Mouse (Mus musculus) midbrain, embryonic 11.5 days (tissue): ENCODE data around the gene Ptprn2. TPM values are rescaled to one million over a fixed set of nuclear protein-coding genes. Genes with fewer than 3 reads are reported as not detected.

Source experiments
- ATAC-seq: fragments of 200-750 bp; cut with Nextera tagmentation; 2 replicates; pipeline ENCODE4 v1.8.0; 2017; ENCODE audit warnings: moderate TSS enrichment, moderate library complexity; ENCODE audit not compliant: low FRiP score
- DNase-seq: peaks from one replicate; pipeline ENCODE4 v3.0.0; 2015; ENCODE audit warnings: low spot score; ENCODE audit errors: missing footprints
- H3K27ac ChIP-seq: fragments of 300-500 bp; sonication (generic); 2 replicates; pipeline ENCODE4 v1.5.1; 2014; ENCODE audit warnings: low read depth, low read length
- H3K27me3 ChIP-seq: fragments of 300-500 bp; sonication (generic); 2 replicates; pipeline ENCODE4 v1.6.1; 2014; ENCODE audit warnings: mild to moderate bottlenecking, low read length, moderate library complexity, mixed read lengths; ENCODE audit not compliant: control insufficient read depth, insufficient read depth
- H3K36me3 ChIP-seq: fragments of 300-500 bp; sonication (generic); 2 replicates; pipeline ENCODE4 v1.6.1; 2014; ENCODE audit warnings: mild to moderate bottlenecking, low read length, moderate library complexity, mixed read lengths; ENCODE audit not compliant: control insufficient read depth, insufficient read depth
- H3K4me1 ChIP-seq: fragments of 300-500 bp; sonication (generic); 2 replicates; pipeline ENCODE4 v1.6.1; 2014; ENCODE audit warnings: low read length; ENCODE audit not compliant: control insufficient read depth, insufficient read depth
- H3K4me2 ChIP-seq: fragments of 300-500 bp; sonication (generic); 2 replicates; pipeline ENCODE4 v1.6.1; 2014; ENCODE audit warnings: mild to moderate bottlenecking, moderate library complexity
- H3K4me3 ChIP-seq: fragments of 300-500 bp; sonication (generic); 2 replicates; pipeline ENCODE4 v1.5.1; 2014; ENCODE audit warnings: low read depth, low read length
- H3K9ac ChIP-seq: fragments of 300-500 bp; sonication (generic); 2 replicates; pipeline ENCODE4 v1.6.1; 2014; ENCODE audit warnings: low read length
- H3K9me3 ChIP-seq: fragments of 300-500 bp; sonication (generic); 2 replicates; pipeline ENCODE4 v1.6.1; 2016; ENCODE audit warnings: low read length; ENCODE audit not compliant: control insufficient read depth
- WGBS: fragments of 180-500 bp; shearing (Covaris S2); extraction: QIAGEN DNeasy Blood & Tissue Kit; methylation state at CpG from one replicate; pipeline ENCODE4 v1.1.7; 2014; 5-methylcytosine and 5-hydroxymethylcytosine counted together
- polyA plus RNA-seq: library from polyadenylated mRNA; unstranded; fragments of >200 nt; fragmentation: Nextera tagmentation; extraction: Ambion mirVana; gene quantifications from 2 replicates; pipeline ENCODE4 v1.2.1, GENCODE M21; 2014

Ptprn2 gene
- polyA plus RNA-seq, 1 experiment from 2014 or later: 7.3 TPM

DNA sequence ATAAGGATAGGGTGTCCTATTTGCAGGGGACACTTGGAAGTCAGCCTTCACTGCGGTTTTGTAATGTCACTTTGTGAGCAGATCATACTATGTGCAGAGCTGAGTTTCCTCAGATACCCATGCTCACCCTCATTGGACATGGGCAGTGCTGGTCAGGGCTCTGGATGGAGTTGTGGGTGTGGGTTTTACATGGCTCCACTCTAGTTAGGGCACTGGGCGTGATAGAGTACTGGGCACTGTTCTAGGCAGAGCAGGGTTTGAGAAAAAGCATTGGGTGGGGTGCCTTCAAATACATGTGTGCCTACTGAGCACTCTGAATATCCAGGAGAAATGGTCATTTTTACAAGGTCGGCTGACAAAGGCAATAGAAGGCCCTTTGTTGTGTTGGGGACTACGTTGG, 175.5 kb downstream of the Ptprn2 start:
- H3K27ac ChIP-seq: no peak overlapping the region
- DNase-seq (no peak), ATAC-seq (no peak)
- H3K4me3 ChIP-seq: no peak overlapping the region
- H3K9me3 ChIP-seq: no peaks in the 10 kb centered on the region
- peaks cover 10% of the 10 kb centered on the region for H3K4me1 ChIP-seq
- no peak overlapping the region for H3K4me2 ChIP-seq
- H3K27me3 ChIP-seq: no peaks in the 10 kb centered on the region
- H3K36me3 ChIP-seq: no peaks in the 10 kb centered on the region
- H3K9ac ChIP-seq: no peak overlapping the region
- WGBS: 74% methylated on average over 4 of the region's 4 CpGs

DNA sequence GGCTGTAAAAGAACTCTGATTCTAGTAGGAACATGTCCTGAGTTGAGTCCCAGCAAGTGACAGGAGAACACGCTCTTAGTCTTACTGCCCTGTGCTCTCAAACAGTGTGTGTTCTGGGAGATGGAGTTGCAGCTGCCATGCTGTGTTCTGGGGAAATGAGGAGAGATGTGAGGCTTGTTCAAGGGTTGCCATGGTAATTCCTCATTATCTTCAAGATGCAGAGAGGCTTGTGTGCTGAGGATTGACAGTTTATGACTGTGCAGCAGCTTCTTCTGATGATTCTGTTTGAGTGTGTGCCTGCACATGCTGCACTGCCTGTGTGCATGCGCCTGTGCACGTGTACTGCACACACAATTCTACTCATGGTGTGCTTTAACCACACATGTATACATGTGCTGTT, 192.2 kb downstream of the Ptprn2 start:
- H3K4me1 ChIP-seq: no peaks in the 10 kb centered on the region
- H3K27ac ChIP-seq: peak overlapping the region; percentile 63; the same call in 1 of the 2 replicates
- no peaks in the 10 kb centered on the region for H3K27me3 ChIP-seq
- no peaks in the 10 kb centered on the region for H3K9me3 ChIP-seq
- no peak overlapping the region for H3K9ac ChIP-seq
- 61% methylated on average over 3 of the region's 3 CpGs for WGBS
- no peak overlapping the region for H3K4me3 ChIP-seq
- H3K36me3 ChIP-seq: no peaks in the 10 kb centered on the region
- H3K4me2 ChIP-seq: no peak overlapping the region
- DNase-seq (no peak), ATAC-seq (peak; percentile 94)

DNA sequence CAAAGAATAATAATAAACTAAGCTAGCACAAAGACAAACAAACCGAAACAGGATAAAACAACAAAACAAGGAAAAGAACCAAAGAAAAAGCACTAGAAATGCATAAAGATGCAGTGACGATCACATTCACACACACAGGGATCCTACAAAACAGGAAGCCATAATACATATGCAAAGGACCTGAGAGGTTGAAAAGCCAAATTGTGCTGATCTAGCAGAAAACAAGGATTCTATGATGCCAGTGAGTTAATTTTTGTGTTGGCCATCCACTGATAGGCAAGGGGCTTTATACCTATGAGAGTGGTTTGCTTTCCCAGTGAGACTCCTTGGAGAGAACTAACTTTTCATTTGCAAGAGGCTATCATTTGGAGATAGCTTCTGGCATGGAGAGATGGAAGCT, 204.3 kb downstream of the Ptprn2 start:
- Histone ChIP-seq H3K36me3 (no peaks in the 10 kb centered on the region), H3K9ac (no peak overlapping the region), H3K27ac (no peak overlapping the region), H3K9me3 (no peaks in the 10 kb centered on the region), H3K4me3 (no peak overlapping the region), H3K4me1 (no peaks in the 10 kb centered on the region), H3K27me3 (no peaks in the 10 kb centered on the region), H3K4me2 (no peak overlapping the region)
- DNase-seq (no peak), ATAC-seq (no peak)
- WGBS: 84% methylated on average over 2 of the region's 2 CpGs

DNA sequence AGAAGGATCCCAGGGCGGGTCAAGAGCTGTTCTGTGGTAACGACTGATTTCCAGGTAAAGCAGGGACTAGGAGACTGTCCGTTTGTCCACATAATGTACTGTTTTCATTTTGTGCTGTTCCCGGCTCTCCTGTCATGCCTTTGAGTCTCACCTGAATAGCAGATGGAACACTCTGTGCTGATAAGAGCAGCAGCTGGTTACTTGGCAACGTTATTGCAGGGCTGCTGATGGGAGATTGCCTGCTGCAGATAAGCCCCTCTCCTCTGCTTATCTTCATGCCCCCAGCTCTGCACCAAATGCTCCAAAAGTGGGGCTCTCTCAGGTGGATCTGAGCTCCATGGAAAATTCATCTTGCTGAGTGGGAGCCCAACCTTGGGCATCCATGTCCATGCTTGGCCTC, 224.0 kb downstream of the Ptprn2 start:
- Histone ChIP-seq H3K27ac (no peak overlapping the region), H3K27me3 (no peaks in the 10 kb centered on the region)

DNA sequence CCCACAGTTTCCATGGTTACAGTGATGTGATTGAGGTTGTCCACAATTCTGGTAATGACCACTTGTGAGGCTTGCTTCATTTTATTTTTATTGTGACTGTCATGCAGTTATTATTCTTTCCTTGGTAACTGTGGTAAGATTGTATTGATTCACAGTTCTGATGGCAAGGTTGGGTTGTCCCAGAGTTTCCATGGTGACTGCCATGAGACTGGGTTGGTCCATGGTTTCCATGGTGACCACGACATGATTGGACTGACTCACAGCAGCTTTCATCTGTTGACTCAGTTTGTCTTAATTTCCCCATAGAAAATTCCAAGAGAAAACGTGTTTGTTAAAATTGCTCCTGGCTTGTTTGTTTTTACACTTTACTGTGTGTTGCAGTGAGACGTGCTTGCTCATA, 225.2 kb downstream of the Ptprn2 start:
- Histone ChIP-seq H3K36me3 (no peaks in the 10 kb centered on the region), H3K4me2 (no peak overlapping the region), H3K9ac (no peak overlapping the region), H3K4me1 (no peaks in the 10 kb centered on the region), H3K9me3 (no peaks in the 10 kb centered on the region), H3K4me3 (no peak overlapping the region), H3K27me3 (no peaks in the 10 kb centered on the region), H3K27ac (no peak overlapping the region)
- ATAC-seq: peak; percentile 57; the same call in 1 of the 2 replicates
- WGBS: 66% methylated on average over 3 of the region's 3 CpGs
- DNase-seq: peak; percentile 77

More for the DNA sequence above, 224.0 kb downstream of the Ptprn2 start:
- no peak overlapping the region for H3K9ac ChIP-seq
- no peaks in the 10 kb centered on the region for H3K36me3 ChIP-seq
- H3K4me1 ChIP-seq: no peaks in the 10 kb centered on the region
- H3K4me3 ChIP-seq: no peak overlapping the region
- 72% methylated on average over 5 of the region's 5 CpGs for WGBS
- DNase-seq: no peak
- H3K4me2 ChIP-seq: no peak overlapping the region
- ATAC-seq: no peak
- no peaks in the 10 kb centered on the region for H3K9me3 ChIP-seq

DNA sequence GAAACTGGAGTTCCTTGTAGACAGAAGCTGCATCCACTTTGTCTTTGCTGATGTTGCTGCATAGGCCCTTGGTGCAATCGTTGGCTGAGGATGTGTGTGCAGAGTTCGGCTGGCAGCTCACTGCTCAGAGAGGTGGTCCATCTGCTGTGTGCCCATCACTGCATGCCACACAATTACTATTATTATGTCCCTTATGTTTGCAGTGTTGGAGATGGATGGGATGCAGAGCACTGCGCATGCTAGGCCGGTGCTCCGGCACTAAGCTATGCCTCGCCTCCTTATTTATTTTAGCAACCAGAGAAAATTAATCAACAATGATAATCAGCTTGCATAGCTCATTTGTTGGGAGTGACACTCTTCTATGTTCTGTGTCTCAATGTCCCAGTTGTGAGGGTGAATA, 225.6 kb downstream of the Ptprn2 start:
- peak; percentile 71 for DNase-seq
- ATAC-seq: 0 out of 2 replicates have a peak, but pooled peaks have one; percentile 10
- Histone ChIP-seq H3K4me1 (no peaks in the 10 kb centered on the region), H3K9ac (no peak overlapping the region), H3K27ac (no peak overlapping the region), H3K36me3 (no peaks in the 10 kb centered on the region), H3K27me3 (no peaks in the 10 kb centered on the region), H3K9me3 (no peaks in the 10 kb centered on the region), H3K4me2 (no peak overlapping the region), H3K4me3 (no peak overlapping the region)
- 92% methylated on average over 6 of the region's 6 CpGs for WGBS

DNA sequence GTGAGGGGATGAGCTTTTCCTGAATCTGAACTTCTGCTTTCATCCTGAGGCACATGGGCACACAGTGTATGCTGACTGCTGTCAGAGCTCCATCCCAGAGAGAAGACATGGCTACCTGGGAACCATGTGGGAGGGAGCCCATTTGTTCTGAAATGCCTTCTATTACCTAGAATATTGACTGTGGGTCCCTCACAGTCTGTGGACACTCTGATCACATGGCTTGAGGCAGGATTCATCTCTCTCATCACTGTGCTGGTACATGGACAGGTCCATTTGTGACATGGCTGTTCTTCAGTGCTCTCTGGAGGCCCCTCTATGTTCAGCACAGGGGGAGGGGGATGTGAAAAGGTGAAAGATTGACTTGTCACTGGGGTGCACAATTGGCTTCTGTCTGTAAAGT, 227.6 kb downstream of the Ptprn2 start:
- ATAC-seq: no peak
- no peaks in the 10 kb centered on the region for H3K9me3 ChIP-seq
- no peaks in the 10 kb centered on the region for H3K4me1 ChIP-seq
- DNase-seq: peak; percentile 79
- no peaks in the 10 kb centered on the region for H3K27me3 ChIP-seq
- no peak overlapping the region for H3K4me3 ChIP-seq
- no peaks in the 10 kb centered on the region for H3K36me3 ChIP-seq
- H3K27ac ChIP-seq: no peak overlapping the region
- no peak overlapping the region for H3K9ac ChIP-seq
- H3K4me2 ChIP-seq: no peak overlapping the region

DNA sequence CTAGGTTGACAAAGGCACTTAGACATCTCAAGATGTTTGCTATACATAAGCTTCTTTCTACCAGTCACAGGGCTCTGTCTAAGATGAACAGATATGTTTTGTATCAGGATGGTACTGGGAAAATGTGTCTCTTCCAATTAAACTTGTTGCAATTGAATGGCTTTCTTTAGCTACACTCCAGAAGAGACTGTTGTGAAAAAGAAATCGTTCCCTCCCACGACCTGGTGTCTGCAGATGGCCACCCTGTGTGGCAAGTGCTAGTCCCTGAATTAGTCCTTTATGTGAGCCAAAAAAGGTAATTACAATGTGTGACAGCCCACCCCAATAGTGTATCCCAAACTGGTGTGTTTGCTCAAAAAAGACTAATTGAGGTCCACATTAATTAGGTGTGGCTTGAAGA, 235.5 kb downstream of the Ptprn2 start:
- no peaks in the 10 kb centered on the region for H3K27me3 ChIP-seq
- 85% methylated on average over 2 of the region's 2 CpGs for WGBS
- H3K36me3 ChIP-seq: no peaks in the 10 kb centered on the region
- no peak overlapping the region for H3K4me2 ChIP-seq
- H3K9me3 ChIP-seq: no peaks in the 10 kb centered on the region
- no peaks in the 10 kb centered on the region for H3K4me1 ChIP-seq
- H3K27ac ChIP-seq: no peak overlapping the region
- no peak overlapping the region for H3K9ac ChIP-seq
- DNase-seq (no peak), ATAC-seq (no peak)
- no peak overlapping the region for H3K4me3 ChIP-seq

DNA sequence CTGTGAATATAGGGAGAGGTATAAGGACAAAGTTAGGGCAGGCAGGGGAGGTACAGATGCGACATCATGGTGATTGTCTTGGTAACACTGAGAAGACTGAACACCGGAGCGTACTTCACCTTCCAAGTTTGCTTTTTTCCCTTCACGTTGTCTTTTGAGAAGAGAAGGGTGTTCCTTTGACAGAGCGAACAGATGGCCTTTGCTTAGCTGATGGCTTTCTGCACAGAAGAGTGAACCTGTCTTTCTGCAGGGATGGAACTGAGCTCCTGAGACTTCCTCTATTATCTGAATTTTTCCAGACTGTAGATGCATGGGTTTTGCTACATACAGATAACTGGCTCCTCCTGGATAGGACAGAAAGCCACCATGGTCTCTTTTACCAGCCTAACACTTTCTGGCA, 254.6 kb downstream of the Ptprn2 start:
- no peaks in the 10 kb centered on the region for H3K36me3 ChIP-seq
- H3K4me2 ChIP-seq: no peak overlapping the region
- H3K9me3 ChIP-seq: no peaks in the 10 kb centered on the region
- no peaks in the 10 kb centered on the region for H3K4me1 ChIP-seq
- no peak overlapping the region for H3K4me3 ChIP-seq
- H3K27me3 ChIP-seq: no peaks in the 10 kb centered on the region
- DNase-seq: no peak
- WGBS: 89% methylated on average over 5 of the region's 5 CpGs
- ATAC-seq: no peak
- H3K9ac ChIP-seq: no peak overlapping the region
- H3K27ac ChIP-seq: no peak overlapping the region

DNA sequence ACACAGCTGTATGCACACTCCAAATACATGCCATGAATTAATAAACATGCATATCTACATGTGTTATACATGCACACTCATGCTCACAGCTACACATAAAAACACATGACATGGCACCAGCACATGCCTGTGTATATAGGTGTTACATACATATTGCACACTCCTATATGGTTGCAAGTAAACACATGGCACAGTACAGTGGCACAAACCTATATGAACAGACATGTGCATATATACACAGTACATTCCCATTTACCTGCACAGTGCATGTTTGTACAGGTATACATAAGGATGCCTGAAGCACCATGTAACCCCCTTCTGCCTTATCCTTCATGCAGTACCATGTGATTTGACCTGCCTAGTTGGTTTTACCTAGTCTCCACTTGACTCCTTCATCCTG, 255.8 kb downstream of the Ptprn2 start:
- no peak for DNase-seq
- H3K36me3 ChIP-seq: no peaks in the 10 kb centered on the region
- H3K9me3 ChIP-seq: no peaks in the 10 kb centered on the region
- H3K27me3 ChIP-seq: no peaks in the 10 kb centered on the region
- no peak overlapping the region for H3K27ac ChIP-seq
- ATAC-seq: no peak
- H3K4me3 ChIP-seq: no peak overlapping the region
- no peak overlapping the region for H3K9ac ChIP-seq
- H3K4me1 ChIP-seq: no peaks in the 10 kb centered on the region
- H3K4me2 ChIP-seq: no peak overlapping the region
